Mouse (Mus musculus) ES-Bruce4 (cell line): ENCODE data around the gene Mrps34.

Experiments used
- CTCF ChIP-seq: IDR thresholded peaks from one replicate; pipeline ENCODE4 v1.8.1; 2011; ENCODE audit warnings: low read depth, low read length
- POLR2A ChIP-seq: IDR thresholded peaks from one replicate; pipeline ENCODE4 v1.8.1; 2011; ENCODE audit warnings: low read length; ENCODE audit not compliant: insufficient read depth

DNA sequence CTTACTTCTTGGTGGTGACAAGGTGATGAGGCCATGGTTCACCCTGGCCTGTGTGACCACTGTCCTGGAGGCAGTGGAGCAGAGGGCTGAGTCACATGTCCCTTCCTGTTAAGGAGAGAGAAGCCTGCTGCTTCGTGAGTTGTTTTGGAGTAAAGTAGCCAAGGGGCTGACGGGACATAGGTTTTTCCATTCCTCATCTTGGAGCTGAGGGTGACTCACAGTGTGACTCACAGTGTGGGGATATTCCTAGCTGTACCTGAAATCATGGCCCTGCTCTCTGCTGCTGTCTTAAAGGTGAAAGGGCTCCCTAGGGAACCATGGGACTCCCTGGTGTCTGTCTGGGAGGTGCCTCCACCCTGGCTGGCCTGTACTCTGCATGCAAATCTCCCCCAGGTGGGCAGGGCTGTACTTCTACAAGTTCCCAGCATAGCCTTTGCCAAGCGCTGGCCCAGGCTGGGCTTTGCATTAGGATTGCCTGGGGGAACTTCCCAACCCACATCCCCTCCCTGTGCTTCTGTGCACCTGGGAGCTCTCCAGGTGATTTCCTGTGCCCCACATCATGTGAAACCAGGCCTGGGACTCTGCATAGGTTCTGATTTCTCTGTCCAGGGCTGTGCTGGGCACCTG, 39.0 kb upstream of the Mrps34 start:
- TF ChIP-seq CTCF (no peak), POLR2A (no peak)
